Mouse (Mus musculus) gastrocnemius, postnatal 10 days (tissue): ENCODE measurements around the gene Tent4a. TPM values are rescaled to one million over a fixed set of nuclear protein-coding genes. Genes with fewer than 3 reads are reported as not detected.
A peak's percentile ranks its signal among the peaks of the same experiment; 100 is the strongest.

ENCODE experiments used
- DNase-seq: peaks from one replicate; pipeline ENCODE4 v3.0.0; 2021; ENCODE audit warnings: mixed read lengths
- total RNA-seq, 2 experiments: library from RNA; stranded (reverse); gene quantifications; 2 replicates each; pipeline ENCODE4 v1.2.3; 2021

Gene Tent4a
- total RNA-seq, 2 experiments from 2014 or later: 11.6 to 14.3 TPM

DNA sequence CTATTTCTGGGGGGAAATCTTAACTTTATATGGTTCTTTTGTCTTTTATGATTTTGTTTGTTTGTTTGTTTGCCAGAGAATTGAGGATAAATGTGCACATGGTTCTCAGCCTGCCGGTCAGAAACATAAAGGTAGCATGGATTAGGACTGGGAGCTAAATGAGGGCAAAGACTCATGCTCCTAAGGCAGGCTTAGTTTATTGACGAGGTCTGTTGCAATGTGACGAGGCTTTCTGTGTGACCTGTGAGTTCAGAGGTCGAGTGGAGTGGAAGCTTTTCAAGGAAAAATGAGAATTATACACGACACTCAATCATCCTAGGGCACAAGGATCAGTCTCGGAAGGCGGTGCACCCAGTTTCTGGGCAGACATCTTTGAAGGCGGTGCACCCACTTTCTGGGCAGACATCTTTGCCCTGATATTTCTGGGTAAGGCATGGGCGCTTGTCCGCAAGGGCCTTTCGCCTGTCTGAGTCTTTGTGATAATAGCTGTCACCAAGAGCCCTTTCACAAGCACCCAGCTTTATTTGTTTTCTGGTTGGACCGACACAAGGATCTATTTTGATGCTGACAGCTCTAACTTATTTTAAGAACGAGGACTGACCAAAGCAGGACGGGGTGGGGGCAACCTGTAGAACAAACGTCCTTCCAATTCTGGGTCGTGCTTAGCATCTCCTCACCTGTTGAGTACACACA, 13.2 kb upstream of the Tent4a start:
- DNase-seq: no peak

DNA sequence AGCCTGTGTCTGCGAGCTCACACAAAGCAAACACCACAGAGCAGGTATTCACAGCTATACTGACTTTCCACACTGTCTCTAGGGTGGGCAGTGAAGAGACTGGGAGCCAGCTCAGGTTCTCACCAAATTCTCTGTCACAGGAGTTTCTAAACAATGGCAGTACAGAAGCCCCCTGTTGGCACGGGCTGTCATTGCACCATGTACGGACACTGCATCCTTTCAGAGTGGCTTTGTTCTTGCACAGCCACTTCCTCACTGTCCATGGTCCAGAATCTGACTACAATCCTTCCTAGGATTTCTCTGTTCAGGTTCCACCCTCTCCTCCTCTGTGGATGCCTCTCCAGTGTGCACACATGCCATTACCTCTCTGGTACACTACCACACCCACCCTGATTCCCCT, 10.6 kb upstream of the Tent4a start:
- no peak for DNase-seq

DNA sequence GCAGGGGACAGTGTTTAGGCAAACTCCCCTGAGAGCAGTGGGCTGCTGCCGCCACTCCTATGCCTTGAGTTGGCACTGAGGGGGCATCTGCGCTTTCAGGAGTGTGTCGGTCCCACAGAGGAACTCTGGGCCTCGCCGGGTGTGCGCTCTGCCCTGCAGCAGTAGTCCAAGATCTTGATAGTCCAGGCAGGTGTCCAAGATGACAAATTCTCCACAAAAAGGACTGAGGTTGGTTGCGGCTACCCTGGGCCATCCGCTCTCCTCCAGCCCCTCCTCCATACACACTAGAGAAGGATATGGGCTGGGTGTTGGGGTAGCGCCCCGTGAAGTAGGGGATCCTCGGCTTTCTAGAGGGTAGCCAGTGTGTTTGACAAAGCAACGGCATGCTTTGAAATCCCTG, 9.2 kb upstream of the Tent4a start:
- DNase-seq: no peak

DNA sequence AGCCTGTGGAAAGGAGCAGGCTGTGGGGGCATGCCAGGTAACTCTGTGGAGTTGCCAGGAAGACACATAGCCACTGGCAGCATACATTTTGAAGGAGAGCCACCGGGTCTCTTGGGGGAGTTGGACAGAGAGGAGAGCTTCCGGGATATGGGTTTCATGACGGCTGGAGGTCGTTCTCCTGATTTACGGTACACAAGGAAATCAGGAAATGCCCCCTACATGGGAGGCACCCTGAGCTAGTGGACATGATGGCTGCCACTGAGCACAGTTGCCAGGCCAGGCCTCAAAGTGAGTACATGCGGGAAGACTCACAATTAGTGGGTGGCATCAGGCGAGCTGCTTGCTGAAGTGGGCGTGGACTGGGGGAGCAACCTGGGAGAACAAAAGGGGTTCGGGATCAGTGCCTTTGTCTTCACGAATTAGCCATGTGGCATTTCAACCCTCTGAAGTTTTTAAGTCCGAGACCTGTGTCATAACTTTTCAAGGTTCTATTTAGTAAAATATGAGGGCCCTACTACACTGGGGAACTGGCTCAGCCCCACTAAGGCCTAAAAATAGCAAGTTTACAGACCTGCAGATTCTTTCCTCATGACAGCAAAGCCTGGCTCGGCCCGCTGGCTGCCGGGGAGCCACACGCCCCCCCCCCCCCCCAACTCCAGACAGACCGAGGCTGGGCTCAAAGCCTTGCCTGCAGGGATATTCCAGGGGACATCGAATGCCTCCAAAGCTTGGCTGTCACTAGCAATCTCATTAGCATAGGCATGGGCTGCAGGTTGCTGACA, 8.3 kb upstream of the Tent4a start:
- peak; percentile 64 for DNase-seq

DNA sequence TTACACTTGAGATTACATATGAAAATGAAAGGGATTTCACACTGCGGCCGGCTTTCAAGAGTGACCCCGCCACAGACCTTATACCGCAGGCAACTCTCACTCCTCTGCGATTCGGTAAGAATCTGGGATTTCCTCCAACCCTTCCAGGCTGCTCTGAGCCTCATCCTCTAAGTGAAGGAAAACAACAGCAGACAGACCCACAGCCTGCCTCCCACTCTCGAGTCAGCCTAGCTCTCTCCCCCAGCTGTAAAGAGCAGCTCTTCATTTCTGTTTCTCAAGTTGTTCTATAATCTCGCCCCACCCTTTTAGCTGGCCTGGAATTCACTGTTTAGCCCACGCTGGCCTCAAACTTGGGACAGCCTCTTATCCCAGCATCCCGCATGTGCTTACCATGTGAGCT, 7.4 kb upstream of the Tent4a start:
- DNase-seq: no peak

DNA sequence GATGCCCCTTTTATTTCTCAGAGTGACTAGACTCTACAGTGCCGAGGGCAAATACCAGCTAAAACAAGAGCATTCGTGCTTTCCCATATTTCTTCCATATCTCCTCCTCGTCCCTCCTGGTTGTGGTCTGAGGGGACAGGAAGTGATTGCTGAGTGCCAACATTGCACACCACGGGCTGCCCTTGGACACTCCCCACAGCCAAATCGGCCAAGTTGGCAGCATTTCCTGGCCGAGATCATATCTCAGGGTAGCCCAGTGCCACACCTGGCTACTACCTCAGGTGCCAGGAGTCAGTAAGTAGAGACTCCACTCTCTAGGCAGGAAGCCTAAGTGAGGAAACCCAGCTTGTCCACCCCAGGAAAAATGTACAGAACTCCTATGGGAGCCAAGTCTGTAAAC, 6.8 kb upstream of the Tent4a start:
- peak; percentile 60 for DNase-seq

DNA sequence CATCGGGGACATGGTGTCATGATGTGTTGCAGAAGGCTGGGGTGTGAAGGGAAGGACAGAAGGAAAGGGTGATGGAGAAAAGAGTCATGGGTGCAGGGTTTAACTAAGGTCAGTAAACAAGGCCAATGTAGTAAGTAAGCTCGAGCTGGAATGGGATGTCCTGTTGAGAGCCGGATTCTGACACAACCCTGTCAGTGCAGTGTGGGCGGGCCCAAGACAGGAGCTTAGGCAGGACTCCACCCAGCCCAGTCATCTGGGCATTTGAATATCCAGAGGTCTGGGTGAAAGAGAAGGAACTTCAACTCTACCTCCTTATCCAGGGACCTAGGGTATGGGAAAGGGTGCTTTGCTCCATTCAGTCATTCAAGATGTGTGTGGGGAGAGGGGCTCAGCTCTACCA, 3.9 kb upstream of the Tent4a start:
- DNase-seq: peak; percentile 33

DNA sequence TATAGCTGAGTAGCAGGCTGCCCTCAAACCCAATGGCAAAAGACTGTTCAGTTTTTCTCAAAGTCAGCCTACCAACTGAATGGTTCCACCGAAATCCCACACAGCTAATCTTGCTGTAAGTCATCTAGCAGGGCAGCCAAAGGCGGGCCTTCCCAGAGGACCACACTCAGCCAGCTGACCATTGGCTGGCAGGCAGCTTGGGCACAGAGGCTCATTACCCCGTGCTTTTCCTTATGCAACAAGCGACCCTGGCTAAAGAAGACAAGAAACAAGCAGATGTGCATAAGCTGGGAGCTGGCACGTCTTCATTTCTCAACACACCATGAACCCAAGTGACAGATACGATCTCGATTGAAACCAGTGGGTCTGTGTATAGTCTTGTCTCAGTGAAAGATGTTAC, 2.9 kb upstream of the Tent4a start:
- DNase-seq: no peak

DNA sequence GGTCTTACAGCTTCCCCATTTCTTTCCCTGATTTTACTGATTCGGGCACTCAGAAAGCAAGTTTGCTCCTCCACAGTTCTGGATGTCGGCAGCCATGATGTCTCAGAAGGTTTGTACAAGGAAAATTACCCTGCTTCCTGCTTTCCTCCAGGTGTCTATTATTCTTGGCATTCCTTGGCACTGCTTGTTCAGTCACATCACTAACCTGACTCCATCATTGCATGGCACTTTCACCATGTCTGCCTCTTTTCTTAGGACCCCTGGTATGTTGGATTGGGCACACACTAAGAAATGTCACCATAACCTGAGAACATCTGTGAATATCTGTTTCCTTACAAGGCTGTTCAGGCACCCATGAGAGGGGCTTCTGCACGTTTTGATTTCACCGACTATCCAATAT, 1.6 kb upstream of the Tent4a start:
- DNase-seq: no peak

DNA sequence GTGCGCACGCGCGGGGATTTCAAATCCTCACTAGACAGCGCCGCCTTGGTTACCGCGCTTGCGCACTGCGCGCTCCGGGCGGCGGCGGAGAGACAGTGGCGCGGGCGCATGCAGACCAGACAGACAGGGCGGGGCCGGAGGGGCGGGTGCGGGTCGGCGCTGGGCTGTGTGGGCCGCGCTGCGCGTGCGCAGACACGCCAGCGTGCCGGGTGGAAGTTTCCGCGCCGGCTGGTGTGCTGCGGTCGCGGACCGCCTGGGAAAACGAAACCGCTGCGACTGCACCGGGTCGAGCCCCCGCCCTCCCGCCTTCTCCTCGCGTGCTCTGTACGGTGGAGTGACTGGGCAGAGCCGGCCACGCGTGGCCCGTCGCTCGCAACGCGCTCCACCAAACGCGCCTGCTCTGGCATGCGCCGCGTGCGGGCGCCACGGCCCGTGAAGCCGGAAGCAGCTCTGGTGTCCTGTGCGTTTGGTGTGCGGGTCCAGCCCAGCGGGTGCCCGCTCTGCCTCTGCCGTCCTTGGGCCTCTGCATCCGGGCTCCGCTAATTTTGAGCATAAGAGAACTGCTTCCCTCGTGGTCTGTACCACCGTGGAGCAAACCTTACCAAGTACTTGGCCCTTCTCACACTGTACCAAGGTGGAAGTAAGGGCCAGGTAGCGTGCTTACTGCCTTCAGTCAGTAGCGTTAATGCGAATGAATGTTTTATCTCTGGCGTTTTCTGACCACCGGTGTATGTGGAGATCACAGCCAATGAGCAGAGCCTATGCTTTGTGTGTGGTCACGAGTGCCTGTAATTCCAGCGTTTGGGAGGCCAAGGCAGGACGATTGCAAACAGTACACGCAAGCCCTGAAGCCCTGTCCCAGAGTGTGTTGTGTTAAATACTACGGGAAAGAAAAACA, 486 bp upstream of the Tent4a start:
- peak; percentile 99 for DNase-seq

DNA sequence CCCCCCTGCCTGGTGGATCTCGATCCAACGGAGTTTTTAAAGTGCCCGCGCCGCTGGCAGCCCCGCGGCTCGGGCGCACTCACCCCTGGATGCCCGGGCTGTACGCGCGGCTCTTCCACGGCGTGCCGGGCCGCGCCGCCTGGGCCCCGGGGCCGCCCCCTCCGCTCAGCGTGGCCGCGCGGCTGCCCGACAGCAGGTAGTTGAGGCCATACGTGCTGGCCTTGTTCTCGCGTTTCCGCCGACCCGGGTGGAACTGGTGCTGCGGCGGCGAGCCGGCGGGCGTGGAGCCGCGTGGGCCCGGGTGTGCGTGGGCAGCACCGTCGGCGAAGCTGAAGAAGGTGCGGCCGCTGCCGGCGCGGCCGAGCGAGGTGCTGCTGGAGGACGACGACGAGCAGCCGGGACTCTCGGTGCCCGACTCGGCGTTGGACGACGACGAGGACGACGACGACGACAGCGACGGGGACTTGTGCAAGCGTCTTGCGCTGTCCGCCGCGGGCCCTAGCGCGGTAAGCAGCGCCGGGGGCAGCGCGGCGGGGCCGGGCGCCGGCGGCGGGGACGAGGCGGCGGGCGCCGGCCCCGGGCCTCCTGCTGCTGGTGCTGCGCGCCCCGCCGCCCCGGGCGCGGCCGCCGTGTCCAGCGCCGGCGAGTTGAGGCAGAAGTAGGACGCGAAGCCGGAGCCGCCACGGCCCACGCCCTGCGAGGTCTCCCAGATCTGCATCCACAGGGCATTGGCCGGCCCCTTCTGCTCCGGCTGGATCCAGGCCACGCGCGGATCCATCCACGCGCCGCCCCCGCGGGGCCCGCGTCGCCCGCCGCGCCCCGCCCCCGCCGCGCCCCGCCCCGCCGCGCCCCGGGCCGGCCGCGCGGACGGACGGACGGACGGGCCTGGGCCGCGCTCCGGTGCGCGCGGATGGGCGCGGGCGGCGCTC, 748 bp downstream of the Tent4a start, which contains the start of gene Nsun2:
Gene Nsun2, plus strand, starts transcription at position 342 of the 929 bp plus-strand sequence.
- peak; percentile 71 for DNase-seq

DNA sequence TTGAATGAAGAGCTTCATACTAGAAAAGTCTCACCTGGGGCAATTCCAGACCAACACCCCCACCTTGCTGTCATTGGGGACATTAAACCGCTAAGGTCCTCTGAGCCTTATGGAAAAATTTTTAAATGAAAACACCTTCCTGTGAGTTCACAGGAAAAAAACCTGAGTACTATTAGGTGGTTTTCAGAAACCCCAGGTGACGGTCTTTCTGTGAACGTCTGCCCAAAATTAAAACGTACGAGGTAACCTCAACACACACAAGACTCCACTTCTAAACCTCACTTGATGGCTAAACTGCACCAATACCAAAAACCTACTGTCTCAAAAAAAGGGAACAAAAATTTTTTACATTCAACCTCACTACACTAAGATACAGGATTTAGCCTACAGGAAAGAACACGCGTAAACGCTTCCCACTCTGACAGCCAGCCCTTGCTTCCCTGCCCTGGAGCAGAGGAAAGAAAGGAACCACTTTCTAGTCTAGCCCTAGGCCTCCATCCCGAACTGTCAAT, 1.5 kb downstream of the Tent4a start:
- no peak for DNase-seq

DNA sequence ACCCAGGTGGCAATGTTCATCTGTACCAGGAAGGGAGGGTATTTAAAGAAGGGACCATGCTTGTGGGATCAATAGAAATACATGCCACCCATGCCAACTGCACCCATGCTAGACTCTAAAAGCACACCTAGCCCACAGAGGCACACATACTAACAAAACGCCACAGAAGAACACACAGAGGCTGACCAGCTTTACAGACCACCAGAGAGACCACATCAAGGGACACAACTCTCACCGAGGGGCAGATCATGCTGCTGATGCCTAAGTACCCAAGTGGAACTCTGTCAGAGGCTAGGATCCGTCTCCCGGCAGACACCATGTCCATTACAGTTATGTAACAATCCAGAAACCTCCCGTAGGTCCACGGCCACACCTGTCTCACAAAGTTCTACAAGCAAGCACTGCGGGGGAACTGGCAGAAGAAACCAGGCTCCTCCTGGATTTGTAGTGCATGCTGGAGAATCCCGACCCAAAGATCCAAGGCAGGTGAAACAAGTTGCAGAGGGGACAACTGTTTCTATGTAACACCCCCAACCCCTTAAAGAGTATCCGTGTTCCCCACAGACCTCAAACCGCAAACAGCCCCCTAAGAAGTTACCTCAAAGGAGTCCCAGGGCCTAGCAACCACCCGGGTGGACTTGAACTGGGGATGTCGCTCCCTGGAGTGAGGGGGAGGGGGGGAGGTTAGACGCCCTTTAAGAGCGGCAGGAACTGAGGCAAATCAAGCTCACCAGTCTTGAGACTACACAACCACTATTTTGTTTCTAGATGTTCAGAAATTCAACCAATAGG, 2.1 kb downstream of the Tent4a start:
- no peak for DNase-seq

DNA sequence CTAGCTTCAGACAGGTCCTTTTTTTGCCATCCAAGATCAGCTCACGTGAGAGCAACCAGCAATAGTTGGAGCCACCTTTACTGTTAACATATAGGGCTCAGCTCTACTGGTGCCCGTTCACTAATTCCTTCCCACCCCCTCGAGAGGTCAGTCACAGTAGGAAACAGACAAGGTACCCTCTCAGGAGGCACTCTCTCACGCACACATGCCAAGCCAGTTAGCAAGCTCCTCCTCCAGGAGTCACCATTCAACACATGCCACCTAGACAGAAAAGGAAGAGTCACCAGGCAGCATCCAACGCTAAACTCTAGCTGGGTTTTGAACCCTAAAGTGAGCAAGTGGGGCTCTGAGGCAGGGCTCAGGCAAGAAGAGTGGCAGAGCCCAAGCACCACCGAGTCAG, 3.0 kb downstream of the Tent4a start:
- DNase-seq: no peak

DNA sequence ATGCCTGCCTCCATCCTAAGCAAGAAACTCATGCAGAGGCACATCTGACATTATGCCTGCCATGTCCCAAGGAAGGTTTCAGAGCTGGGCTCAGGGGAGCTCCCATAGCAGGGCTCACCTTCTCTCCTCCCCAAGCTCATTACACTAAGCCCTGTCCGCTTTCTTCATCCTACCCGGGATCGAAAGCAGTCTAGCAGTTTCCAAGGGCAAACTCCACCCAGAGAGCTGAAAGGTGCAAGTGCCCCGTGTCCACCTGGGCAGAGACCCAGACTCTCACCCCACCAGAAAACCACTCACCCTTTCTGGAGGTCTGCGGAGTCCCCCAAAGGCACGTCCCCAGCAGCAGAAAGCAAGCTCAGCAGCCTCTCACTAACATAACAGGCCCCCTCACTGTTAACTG, 3.5 kb downstream of the Tent4a start:
- no peak for DNase-seq

DNA sequence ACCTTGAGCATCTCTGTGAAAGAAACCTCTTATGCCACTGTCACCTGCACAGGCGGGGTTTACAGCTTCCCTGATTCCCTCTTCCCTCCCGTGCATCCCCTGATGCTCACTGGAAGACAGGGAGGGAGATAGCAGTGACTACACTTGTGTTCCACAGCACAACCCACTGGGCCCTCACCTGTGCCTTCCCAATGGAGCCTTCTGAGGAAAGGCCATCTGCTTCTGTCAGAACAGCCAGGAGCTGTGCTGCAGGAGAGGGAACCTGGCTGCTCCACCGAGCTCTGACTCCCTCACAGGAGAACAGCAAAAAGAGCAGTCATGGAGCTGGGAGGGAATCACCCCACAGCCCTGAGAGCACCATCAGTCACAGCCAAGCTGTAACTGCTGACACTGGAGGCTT, 4.3 kb downstream of the Tent4a start:
- no peak for DNase-seq

DNA sequence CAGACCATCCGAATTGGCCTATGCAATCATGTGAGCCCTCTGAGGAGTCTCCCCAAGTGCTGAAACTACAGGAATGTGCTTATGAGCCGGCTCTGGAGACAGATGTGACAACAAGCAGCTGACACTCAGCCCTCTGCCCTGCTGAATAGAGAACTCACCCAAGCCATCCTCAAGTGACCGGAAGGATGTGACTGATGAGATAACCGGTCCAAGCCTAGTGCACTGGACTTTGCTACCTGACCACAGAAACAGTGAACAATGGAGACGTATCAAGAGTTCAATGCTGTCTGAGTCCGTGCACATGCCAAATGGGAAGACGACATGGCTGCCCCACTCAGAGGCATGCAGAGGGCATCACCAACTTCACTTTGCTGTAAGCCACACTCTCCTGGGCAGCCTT, 5.9 kb downstream of the Tent4a start:
- no peak for DNase-seq

DNA sequence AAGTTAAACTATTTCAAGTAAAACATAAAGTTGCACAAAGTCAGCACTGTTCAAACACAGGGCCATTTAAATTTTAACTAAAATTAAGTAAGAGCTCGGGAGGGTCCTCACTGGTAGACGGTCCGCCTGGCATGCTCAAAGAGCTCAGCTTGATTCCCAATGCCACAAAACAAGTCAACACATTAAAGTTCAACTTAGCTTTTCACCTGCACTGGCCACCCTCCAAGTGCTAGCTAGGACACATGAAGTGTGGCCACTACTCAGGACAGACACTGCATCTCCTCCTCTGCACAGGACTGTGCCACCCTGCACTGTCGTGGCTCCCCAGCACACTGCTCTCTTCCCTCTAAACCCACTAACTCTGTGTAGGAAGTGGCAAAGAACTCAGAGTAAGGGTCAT, 8.6 kb downstream of the Tent4a start:
- no peak for DNase-seq

DNA sequence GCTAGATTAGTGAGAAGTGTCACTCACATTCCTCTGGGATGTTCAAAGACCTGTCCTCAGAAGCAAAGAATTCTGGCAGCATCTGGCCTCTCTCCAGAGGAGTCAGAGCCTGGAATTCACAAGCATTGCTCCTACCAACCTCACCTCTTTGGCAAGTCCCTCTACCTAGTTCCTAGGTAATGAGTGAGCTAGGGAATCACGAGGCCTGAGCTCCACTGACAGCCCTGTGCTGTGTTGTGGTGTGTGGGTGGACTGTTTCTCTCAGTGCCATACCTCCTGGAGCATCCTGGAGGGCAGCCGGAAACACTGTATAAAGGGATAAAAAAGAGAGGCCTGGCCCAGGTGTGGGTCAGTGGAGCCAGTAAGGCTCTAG, 10.3 kb downstream of the Tent4a start:
- no peak for DNase-seq

DNA sequence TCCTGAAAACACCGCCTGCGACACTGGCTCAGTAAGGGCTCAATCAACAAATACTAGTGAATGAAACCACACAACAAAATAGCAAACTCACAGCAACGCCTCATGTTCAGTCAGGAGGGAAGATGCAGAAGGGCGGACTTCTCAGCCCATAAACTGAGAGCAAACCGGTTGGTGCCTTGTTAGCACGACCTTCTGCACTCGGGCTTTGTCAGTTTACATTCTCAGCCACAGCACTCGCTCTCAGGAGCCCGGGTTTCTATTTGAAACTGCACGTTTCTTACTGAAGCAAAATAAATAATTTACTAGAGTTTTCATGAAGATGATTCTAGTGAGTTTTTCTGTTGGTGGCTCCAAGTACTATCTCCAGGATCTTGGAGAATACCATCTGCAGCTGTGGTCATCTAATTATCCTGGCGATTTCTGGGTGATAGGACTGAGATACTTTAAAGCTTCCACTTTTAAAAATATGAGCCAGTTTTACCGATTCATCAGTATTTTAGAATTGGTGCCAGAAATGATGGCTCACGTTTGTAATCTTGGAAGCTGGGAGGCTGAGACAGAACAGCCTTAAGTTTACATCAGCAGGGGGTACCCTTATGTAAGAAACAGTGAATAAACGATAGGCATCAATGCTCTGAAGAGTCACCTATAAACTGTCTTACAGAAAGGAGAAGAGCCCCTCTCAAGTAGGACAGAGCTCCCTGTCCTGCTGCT, 10.8 kb downstream of the Tent4a start:
- no peak for DNase-seq
